Mouse (Mus musculus): Measurements from ENCODE around the gene Slco1a5.
A peak's percentile ranks its signal among the peaks of the same experiment; 100 is the strongest.
"Not testable (repeated sequence)": the region's sequence is repeated elsewhere in the genome, so short reads cannot be mapped to it uniquely, and the experiment has no call there.

Slco1a5 gene

DNA sequence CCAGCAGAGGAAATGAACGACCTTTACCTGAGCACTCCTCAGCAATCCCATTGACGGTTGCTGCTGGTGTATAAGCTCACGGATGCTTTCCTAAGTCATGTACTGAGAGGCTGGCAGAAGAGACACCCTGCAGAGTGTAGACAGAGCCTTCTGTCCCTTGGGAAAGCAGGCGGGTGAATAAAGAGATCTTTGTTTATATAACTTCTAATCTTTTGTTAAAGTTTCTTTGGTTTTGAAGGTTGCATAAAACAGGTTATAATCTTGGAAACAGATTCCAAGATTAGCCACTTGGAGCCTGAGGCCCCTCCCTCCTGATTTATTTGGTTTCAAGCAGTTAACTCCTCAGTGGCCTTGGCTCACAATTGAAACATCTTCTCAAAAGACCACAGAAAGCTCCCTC, at the start of gene Slco1a5:
TSS of gene Slco1a5 (minus strand) at position 101 of the 400 bp plus-strand sequence.
- no peak for DNase-seq (ENCODE audit: low spot score)

GRCm38 (mm10) chr6:142369568-142369967, 46.8 kb upstream of the Slco1a5 start:
- no peak for DNase-seq (ENCODE audit: low spot score)

- DNase-seq (ENCODE audit: low spot score), result no peak
Observed at GRCm38 (mm10) chr6:142367565-142367964, 44.8 kb upstream of the Slco1a5 start.

DNA sequence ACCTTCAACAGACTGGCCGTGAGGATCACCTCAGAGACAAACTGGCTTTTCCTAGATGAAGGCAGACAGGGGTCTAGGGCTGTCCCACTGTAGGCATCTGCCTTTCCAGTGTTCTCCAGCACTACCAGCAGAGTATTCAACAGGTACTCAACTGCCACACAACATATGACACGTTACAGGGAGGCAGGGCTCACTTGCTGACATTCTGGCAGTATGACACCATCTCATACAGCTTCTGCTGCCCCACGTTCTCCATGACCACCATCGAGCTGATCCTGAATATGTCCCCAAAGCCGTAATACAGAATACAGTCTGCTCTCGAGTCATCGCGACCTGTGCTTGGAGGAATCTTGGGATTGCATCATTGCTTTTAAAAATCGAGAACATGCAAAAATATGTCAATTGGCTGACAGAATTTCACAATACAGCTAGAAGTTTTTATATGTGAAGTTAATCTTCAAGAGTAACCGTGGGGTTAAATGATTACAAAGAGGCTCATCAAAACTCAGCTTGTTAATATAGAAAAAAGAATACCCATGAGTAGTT, 43.8 kb upstream of the Slco1a5 start:
- DNase-seq (ENCODE audit: low spot score), result no peak

DNA sequence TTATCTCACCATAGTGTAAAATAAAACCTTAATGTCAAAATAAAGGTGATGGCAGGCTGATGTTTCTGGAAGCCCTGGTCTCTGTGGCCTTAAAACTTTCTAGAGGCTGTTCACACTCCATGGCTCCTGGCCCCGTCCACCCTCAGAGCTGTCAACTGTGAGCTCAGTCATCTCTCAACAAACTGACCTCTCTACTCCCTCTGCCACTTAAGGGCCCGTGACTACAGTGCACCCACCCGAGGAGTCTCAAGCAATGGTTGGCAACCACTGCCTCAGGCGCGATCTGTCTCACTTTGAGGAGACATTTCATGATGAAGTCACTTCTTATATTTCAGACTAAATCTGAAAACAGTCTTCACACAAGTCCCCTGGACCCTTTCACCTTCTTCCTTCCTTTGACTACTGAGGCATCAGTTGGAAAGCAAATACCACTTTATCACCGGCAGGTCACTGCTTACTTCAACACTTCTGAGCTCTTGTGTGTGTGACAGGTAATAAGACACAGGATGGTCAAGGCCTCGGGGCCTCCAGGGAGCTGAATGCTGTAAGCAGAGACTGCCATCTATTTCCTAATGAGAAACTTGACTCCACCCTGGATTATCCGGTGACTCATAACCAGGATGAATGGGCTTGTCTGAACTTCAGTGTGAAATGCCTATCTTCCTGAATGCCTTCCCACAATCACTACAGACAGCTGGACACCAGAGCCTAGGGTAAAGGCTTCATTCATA, 43.1 kb upstream of the Slco1a5 start:
- DNase-seq (ENCODE audit: low spot score), result no peak

DNA sequence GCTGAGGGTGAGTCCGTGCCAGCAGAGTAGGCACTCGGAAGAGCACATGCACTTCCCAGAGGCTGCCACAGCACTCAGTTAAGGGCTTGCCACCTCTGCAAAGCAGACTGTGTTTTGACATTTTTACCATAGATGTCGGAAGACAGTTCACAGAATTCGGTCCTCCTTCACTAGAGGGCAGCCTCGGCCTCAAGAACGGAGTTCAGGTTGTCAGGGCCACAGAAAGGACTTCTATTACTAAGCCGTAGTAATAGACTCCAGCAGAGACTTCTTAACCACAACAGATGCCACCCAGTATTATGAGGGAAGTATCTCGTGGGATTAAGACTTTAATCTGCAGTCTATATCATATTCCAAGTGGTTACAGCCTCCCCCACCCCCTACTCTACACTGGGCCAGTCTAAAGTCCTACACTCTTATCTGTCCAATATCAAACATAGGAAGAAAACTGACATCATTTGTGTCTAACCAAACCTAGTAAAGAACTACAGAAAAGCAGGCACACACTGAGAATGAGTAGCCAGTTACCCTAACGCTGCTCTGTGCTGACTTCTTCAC, 40.3 kb upstream of the Slco1a5 start:
- no peak for DNase-seq (ENCODE audit: low spot score)

- no peak for DNase-seq (ENCODE audit: low spot score)
Observed at GRCm38 (mm10) chr6:142362036-142362435, 39.3 kb upstream of the Slco1a5 start.

DNA sequence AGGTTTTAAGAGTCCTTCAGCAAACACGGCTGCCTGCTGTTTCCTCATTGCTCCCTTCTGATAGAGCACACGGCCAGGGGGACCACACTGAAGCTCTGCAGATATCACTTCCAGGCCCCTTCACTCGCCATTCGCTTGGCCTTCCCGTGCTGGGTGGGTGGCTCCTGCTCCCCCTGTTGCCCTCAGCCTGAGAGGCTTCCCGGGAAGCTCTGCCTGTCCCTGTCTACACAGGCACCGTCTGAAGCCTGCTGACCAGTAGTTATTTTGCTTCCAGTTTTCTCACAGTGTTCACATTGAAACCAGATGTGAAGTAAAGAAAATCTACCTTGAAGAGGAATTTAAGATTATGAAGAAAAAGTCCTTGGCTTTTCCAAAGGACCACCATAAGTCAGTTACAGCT, 34.3 kb upstream of the Slco1a5 start:
- DNase-seq (ENCODE audit: low spot score), result no peak

GRCm38 (mm10) chr6:142352099-142352498, 29.3 kb upstream of the Slco1a5 start:
- not testable (repeated sequence) for DNase-seq (ENCODE audit: low spot score)

DNA sequence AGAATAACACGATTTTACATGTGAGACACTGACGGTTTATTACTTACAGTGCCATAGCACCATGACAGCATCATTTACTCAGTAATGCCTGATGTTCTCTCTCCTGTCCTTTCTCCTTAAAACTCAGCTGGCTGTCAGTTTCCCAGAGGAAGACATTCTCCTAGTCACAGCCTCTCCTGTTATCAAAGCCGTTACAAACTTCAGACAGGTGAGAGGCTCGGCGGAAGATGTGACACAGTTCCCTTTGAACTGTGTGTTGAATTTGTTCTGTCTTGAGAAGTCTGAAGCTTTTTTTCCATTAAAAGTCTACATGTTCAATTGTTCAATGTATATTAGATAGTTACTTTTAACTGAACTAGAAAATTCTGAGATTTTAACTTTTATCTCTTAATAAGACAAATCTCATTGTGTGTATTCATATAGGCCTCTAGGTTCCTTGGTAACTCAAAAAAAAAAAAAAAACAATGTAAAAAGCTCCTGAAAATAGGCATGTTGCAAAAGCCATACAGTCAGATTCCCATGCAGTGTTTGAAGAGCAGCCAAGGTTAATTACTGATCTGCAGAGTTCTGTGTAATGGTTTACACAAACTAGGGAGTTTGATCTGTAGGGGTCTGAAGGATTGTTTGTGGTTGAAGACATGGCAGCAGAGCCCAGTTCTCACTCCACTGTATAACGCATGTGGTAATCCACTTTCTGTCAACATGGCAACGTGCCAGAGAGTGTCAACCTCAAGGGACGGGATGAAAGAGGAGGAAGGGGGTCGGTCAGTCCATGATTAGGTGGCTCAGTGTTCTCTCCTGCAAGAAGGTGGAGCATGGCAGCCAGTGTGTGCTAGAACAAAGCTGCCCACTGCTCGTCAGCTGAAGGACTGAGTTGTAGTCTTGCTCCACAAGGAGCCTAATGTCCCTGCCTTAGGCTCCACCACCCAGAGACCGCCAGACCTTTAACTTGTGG, 24.9 kb upstream of the Slco1a5 start:
- no peak for DNase-seq (ENCODE audit: low spot score)

- no peak for DNase-seq (ENCODE audit: low spot score)
Observed at GRCm38 (mm10) chr6:142346181-142347110, 23.7 kb upstream of the Slco1a5 start.

DNA sequence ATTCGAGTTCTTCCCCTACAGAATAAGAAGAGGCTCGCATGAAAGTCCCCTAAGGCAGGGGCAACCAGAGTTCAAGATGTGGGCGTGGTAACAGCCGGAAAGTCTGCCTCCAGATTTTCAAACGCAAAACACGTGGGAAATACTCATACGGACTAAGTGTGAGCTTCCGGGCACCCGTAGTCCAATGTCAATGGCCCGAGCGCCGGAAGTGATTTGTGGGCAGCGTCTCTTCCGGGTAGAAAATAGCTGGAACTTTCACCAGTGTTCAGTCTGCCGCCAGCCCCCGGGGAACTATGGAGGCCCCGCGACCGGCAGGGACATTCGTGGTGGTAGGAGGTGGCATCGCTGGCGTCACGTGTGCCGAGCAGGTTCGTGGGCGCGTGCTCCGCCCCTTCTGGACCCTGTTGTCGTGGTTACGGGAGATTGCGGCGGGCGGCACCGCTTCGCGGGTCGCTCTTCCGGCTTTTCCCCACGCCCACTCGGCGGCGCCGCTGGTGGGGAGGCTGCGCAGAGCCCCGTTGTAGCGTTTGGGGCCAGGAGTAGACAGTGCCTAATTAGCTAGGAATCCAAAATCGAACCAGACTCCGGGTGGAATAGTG, 22.8 kb upstream of the Slco1a5 start, which contains the start of gene Pyroxd1:
TSS of gene Pyroxd1 (plus strand) at position 215 of the 599 bp plus-strand sequence.
- DNase-seq (ENCODE audit: low spot score), result peak; percentile 79

- DNase-seq (ENCODE audit: low spot score), result peak; percentile 12
Observed at GRCm38 (mm10) chr6:142343561-142343960, 20.8 kb upstream of the Slco1a5 start.

- no peak for DNase-seq (ENCODE audit: low spot score)
Observed at GRCm38 (mm10) chr6:142339576-142339975, 16.8 kb upstream of the Slco1a5 start.

DNA sequence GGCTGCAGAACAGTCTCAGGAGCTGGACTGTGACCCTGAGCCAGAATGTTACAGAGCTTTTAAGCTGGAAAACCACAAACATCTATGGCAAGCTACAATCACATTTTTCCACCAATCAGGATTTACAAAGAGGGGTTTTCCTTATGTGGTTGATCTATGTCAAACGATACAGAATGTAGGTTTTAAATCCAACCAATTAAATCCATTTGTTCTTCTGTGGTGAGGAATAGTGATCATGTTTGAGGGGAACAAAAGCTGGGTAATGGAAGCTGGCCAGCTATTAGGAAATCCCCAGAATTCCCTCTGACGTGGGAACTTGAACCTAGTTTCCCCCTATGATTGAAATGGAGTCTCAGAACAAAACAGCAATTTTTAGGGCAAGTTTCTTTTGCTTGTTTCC, 16.2 kb upstream of the Slco1a5 start:
- DNase-seq (ENCODE audit: low spot score), result no peak

DNA sequence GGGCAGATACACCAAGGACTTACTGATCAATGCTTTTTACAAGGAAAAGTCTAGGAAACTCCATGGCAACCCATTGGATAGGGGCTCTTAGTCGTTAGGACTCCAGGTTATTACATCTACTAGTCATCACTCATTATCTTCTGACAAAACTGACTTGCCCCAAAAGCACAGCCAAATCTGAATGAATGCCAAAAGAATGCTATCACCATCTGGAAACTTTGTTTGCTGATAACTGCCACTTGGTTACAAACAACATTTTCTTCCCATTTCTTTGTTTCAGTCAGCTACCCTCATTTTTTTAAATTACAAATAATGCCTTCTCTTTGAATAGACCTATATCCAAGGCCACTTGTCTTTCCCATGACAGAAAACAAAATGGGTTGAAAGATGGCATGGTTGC, 6.4 kb upstream of the Slco1a5 start:
- DNase-seq (ENCODE audit: low spot score), result no peak

DNA sequence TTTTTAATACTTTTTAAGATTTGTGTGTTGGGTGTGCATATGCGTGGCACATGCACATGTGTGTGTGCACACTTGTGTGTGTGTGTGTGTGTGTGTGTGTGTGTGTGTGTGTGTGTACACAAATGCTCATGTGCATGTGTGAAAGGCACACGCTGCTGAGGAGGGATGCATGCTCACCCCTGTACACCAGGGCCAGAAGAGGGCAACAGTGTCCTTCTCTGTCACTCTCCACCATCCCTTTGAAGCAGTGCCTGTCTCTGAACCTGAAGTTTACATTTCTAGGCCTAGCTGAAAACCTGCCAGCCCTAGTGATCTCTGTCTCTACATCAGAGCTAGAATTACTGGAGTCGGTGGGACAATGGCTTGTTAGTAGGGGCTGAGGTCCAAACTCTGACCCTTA, 3.8 kb upstream of the Slco1a5 start:
- DNase-seq (ENCODE audit: low spot score), result no peak

GRCm38 (mm10) chr6:142317106-142317505, 5.7 kb downstream of the Slco1a5 start:
- no peak for DNase-seq (ENCODE audit: low spot score)

DNA sequence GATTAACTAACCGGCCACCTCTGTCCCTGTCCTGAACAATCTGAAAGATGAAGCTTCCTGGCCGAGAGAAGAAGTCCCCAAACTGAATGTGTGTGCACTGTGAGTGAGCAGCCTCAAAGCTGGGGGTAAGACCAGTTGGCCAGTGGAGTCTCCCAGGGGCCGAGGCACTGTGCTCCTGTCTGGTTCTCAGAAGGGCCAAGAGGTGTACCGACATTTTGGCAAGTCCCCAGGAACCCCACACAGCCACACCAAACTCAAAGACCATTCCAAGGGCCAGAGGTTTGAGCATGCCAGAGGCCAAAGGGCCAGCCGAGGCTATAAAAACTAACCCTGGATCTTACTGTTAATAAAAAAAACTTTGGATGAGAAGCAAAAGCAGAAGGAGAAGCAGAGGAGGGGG, 8.5 kb downstream of the Slco1a5 start:
- DNase-seq (ENCODE audit: low spot score), result no peak

DNA sequence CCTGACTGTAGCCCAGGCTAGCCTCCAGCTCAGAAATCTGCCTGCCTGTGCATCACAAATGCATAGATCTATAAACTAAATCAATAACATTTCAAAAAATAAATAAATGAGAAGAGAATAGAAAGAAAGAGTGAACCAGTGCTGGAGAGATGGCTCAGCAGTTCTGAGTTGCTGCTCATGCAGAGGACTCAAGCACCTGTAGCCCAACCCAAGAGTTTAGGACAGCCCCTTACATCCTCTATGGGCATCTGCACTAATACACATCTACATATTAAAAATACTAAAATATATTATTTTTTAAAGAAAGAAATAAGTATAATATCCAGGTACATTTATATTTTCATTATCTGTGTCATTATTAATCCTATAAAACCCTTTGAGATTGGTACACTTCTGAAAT, 17.7 kb downstream of the Slco1a5 start:
- DNase-seq (ENCODE audit: low spot score), result no peak

- no peak for DNase-seq (ENCODE audit: low spot score)
Observed at GRCm38 (mm10) chr6:142298098-142298497, 24.7 kb downstream of the Slco1a5 start, which contains the start of gene Iapp. Iapp (plus strand) TSS chr6:142298423.

All from spleen, adult 12 weeks (tissue).